Mouse (Mus musculus) cerebellum, adult 2 months (tissue): ENCODE measurements around the gene Mapk8ip2. TPM values are rescaled to one million over a fixed set of nuclear protein-coding genes. Genes with fewer than 3 reads are reported as not detected.

Experiments used
- DNase-seq, 2 experiments: peaks; one replicate each; pipeline ENCODE4 v3.0.0; 2021
- H3K27ac ChIP-seq: fragments of 200-500 bp; 2 replicates; pipeline ENCODE4 v1.5.1; 2012; ENCODE audit warnings: low read length, control low read depth, inconsistent platforms; ENCODE audit not compliant: insufficient read depth
- H3K27me3 ChIP-seq: fragments of 200-500 bp; 2 replicates; pipeline ENCODE4 v1.6.1; 2012; ENCODE audit warnings: inconsistent platforms, mild to moderate bottlenecking, low read length, moderate library complexity; ENCODE audit not compliant: control insufficient read depth, insufficient read depth
- H3K4me1 ChIP-seq: fragments of 200-500 bp; 2 replicates; pipeline ENCODE4 v1.6.1; 2011; ENCODE audit warnings: low read length; ENCODE audit not compliant: control insufficient read depth, insufficient read depth
- H3K4me3 ChIP-seq: fragments of 200-500 bp; replicated peaks from 2 replicates; pipeline ENCODE3; 2011; ENCODE audit warnings: mild to moderate bottlenecking, low read depth, low read length, control low read depth; ENCODE audit not compliant: insufficient read depth
- CTCF ChIP-seq: fragments of 200-500 bp; IDR thresholded peaks from 2 replicates; pipeline ENCODE4 v1.5.1; 2011; ENCODE audit warnings: low read depth, mild to moderate bottlenecking, control low read depth, low read length, moderate library complexity, borderline replicate concordance; ENCODE audit not compliant: insufficient read depth
- POLR2A ChIP-seq: fragments of 200-500 bp; IDR thresholded peaks from 2 replicates; pipeline ENCODE4 v1.6.1; 2011; ENCODE audit warnings: low read length, control low read depth, borderline replicate concordance; ENCODE audit not compliant: insufficient read depth
- WGBS: fragments of 180-500 bp; shearing (Covaris S2); methylation state at CpG from one replicate; pipeline ENCODE4 v1.1.7; 2018; 5-methylcytosine and 5-hydroxymethylcytosine counted together
- polyA plus RNA-seq: library from polyadenylated mRNA; depleted of rRNA; stranded (reverse); fragments of >200 nt; gene quantifications from 2 replicates; pipeline ENCODE4 v1.2.3, GENCODE M21; 2012

Gene Mapk8ip2
- polyA plus RNA-seq, 1 experiment: 192 TPM

DNA sequence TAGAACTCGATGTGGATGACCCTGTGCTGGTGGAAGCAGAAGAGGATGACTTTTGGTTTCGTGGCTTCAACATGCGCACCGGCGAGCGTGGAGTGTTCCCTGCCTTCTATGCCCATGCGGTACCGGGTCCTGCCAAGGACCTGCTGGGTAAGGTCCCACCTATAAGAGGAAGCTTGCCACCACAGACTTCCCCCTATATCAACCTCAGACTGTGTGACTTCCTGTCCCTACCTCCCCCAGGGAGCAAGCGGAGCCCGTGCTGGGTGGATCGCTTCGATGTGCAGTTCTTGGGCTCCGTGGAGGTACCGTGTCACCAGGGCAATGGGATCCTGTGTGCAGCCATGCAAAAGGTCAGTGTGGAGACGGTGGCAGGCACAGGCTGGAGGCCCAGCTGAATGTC, 5.2 kb downstream of the Mapk8ip2 start:
- Histone ChIP-seq H3K27ac (no peak overlapping the region), H3K27me3 (no peaks in the 10 kb centered on the region), H3K4me3 (no peak overlapping the region), H3K4me1 (peaks cover 33% of the 10 kb centered on the region)
- 78% methylated on average over 15 of the region's 15 CpGs for WGBS
- peak in 1 of 2 experiments; percentile 38 for DNase-seq
- no peak for TF ChIP-seq POLR2A
- TF ChIP-seq CTCF: no peak

DNA sequence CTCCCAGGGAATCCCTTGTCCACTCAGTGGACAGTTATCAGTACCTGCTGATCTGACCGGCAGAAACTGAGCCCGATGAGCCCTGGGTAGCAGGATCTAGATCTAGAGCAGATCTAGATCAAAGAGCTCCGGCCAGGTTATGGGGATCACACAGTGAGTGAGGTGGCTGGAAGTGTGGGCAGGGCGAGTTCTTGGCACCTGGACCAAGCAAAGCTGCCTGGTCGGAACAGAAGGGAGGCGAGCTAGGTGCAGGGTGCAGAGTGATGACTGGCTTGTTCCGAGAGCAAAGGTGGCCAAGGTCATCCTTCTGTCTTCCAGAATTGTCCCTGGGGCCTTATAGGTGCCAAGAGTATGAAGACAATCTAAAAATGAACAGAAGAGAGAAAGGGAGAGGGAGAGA, 6.1 kb downstream of the Mapk8ip2 start:
- peak; percentile 58 to 67 for DNase-seq
- no peaks in the 10 kb centered on the region for H3K27me3 ChIP-seq
- H3K27ac ChIP-seq: peak overlapping the region; percentile 74
- no peak for TF ChIP-seq CTCF
- TF ChIP-seq POLR2A: no peak
- H3K4me3 ChIP-seq: peak overlapping the region; percentile 33
- H3K4me1 ChIP-seq: peaks cover 33% of the 10 kb centered on the region
- 10% methylated on average over 7 of the region's 7 CpGs for WGBS

DNA sequence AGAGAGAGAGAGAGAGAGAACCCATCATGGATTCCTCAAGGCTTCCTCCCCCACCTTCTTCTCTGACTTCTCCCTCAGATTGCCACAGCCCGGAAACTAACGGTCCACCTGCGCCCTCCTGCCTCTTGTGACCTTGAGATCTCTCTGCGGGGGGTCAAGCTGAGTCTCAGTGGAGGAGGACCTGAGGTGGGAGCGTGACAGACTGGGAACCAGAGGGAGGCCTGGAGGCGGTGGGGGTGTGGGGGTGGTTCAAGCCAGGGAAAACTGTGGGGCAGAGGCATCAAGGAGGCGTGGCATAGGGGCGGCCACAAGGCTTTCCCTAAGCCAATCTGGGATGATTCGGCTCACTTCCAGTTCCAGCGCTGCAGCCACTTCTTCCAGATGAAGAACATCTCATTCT, 6.6 kb downstream of the Mapk8ip2 start:
- peak; percentile 63 to 64 for DNase-seq
- 18% methylated on average over 10 of the region's 10 CpGs for WGBS
- Histone ChIP-seq H3K27ac (0 out of 2 replicates have a peak overlapping the region, but pooled peaks have one; percentile 74), H3K4me1 (peaks cover 33% of the 10 kb centered on the region), H3K4me3 (no peak overlapping the region), H3K27me3 (no peaks in the 10 kb centered on the region)
- TF ChIP-seq CTCF (no peak), POLR2A (no peak)

DNA sequence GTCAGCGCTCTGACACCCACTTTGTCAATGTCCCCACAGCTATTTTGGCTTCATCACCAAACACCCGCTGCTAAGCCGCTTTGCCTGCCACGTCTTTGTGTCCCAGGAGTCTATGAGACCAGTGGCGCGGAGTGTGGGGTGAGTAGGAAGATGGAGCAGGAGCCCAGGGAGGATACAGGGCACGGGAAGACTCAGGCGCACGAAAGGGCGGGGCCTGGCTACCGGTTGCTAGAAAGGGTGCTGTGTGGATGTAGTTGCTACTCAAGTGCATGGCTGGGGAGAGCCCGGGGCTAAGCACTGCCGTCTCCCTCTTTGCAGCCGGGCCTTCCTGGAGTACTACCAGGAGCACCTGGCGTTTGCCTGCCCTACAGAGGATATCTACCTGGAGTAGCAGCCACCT, 7.6 kb downstream of the Mapk8ip2 start:
- Histone ChIP-seq H3K4me1 (peaks cover 31% of the 10 kb centered on the region), H3K27me3 (no peaks in the 10 kb centered on the region), H3K4me3 (no peak overlapping the region), H3K27ac (no peak overlapping the region)
- TF ChIP-seq POLR2A: no peak
- TF ChIP-seq CTCF: no peak
- 65% methylated on average over 15 of the region's 15 CpGs for WGBS
- peak in 1 of 2 experiments; percentile 34 for DNase-seq

DNA sequence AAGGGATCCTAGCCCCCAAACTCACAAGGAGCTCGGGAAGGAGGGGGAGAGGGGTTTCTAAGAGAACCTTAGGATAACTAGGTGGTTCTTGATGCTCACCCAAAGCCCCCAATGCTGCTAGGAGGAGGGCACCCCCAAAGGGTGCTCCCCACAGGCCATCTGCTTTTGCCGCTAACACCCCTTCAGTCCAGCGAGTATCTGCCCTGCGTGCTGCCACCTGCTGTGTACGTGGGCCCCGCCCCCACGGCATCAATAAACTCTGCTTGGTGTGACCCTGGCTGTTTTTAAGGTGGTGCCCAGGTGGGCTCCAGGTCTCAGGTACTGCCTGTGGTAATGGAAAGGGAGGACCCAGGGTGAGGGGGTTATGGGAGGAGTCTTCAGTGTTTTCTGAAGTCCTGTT, 8.5 kb downstream of the Mapk8ip2 start:
- peaks cover 27% of the 10 kb centered on the region for H3K4me1 ChIP-seq

DNA sequence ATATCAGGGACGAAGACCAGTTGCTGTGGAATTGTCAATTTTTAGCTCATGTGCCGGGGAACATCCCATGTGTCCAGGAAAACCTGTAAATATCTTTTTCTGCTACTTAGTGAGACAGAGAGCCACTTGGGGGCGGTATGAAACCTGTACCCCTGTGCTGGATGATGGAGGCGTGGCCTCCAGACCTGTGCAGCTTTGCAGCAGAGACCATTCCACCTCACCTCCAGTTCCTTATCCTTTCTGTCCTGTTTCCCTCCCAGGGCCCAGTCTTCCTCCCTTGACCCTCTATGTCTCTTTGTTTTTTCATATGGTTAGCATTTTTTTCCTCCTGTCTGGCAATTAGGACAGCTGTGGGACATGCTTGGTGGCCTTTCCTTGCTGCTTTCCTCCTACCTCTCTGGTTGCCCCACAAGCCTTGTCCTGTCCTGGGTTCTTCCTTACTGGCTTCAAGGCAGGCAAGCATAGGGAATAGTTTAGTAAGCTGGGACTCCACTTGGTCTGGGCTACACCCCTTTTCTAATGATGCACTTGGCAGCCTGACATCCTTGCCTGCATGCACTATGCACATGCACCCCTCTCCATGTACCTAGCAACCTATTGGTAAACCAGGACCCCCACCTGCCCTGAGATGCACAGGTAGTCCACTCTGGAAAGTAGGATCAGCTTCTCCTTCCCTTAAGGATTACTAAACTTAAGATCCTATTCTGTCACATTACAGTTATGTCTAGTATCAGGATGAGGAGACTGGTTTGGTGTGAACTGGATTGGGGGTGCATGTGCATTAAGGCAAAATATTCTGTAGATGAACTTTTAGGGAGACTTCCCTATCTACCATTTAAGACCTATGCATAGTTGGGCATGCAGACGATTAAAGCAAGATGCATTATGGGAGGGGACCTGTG, 9.9 kb downstream of the Mapk8ip2 start:
- TF ChIP-seq CTCF (peak; percentile 22; the same call in 1 of the 2 replicates), POLR2A (no peak)
- WGBS: 55% methylated on average over 5 of the region's 5 CpGs
- Histone ChIP-seq H3K4me3 (no peak overlapping the region), H3K27ac (no peak overlapping the region), H3K4me1 (peaks cover 15% of the 10 kb centered on the region), H3K27me3 (no peaks in the 10 kb centered on the region)
- no peak for DNase-seq

More for the DNA sequence above, 8.5 kb downstream of the Mapk8ip2 start:
- Histone ChIP-seq H3K4me3 (no peak overlapping the region), H3K27ac (no peak overlapping the region), H3K27me3 (no peaks in the 10 kb centered on the region)
- WGBS: 72% methylated on average over 7 of the region's 7 CpGs
- DNase-seq: no peak
- TF ChIP-seq POLR2A (no peak), CTCF (no peak)

DNA sequence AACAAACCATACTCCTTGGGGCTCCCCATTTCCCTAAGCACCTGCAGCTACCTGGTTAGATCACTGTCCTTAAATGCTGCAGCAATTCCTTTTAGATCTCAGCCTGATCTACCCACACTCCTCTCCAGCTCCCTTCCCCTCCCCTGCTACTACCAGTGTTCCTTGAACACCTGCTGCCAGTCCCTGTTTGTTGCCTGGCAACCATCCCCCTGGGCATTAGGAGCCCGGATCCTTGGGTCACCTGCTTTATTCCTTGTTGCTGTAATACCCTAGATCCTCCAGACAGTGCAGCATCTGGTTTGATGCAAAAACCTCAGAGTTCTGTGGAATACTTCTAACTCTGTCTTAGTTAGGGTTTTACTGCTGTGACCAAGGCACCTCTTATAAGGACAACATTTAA, 11.3 kb downstream of the Mapk8ip2 start:
- H3K27ac ChIP-seq: no peak overlapping the region
- TF ChIP-seq CTCF (no peak), POLR2A (no peak)
- WGBS: 0% methylated on average over 1 of the region's 1 CpGs
- H3K4me3 ChIP-seq: no peak overlapping the region
- DNase-seq: peak in 1 of 2 experiments; percentile 43
- no peaks in the 10 kb centered on the region for H3K27me3 ChIP-seq
- peaks cover 3% of the 10 kb centered on the region for H3K4me1 ChIP-seq

DNA sequence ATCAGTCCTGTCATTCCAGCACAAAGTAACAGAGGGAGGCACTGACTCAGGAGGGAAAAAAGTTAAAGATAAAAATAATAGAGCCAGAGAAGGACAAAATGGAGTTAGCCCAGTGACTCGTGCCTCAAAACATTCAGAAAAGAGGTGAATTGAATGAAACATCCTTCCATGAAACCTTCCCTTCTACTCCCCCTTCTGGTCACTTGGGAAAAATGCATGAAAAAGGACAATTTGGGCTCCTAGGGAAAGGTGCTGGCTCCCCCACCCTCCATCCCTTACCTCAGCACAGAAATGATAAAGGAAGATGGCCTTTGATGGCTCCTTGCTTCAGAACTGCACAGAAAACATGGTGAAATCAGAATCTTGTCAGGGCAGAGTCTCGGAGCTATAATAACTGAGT, 14.9 kb downstream of the Mapk8ip2 start:
- TF ChIP-seq POLR2A (no peak), CTCF (peak; percentile 62; the same call in 1 of the 2 replicates)
- 32% methylated on average over 2 of the region's 2 CpGs for WGBS
- H3K27ac ChIP-seq: no peak overlapping the region
- peak; percentile 35 to 68 for DNase-seq
- H3K4me3 ChIP-seq: no peak overlapping the region
- H3K27me3 ChIP-seq: no peaks in the 10 kb centered on the region
- H3K4me1 ChIP-seq: no peaks in the 10 kb centered on the region; the same call in 1 of the 2 replicates
